Mouse (Mus musculus) adrenal gland, adult 2 months (tissue): ENCODE measurements around the gene Tbcc. TPM values are rescaled to one million over a fixed set of nuclear protein-coding genes. Genes with fewer than 3 reads are reported as not detected.
A peak's percentile ranks its signal among the peaks of the same experiment; 100 is the strongest.
"Not testable (repeated sequence)": the region's sequence is repeated elsewhere in the genome, so short reads cannot be mapped to it uniquely, and the experiment has no call there.

Experiments
- DNase-seq: peaks from one replicate; pipeline ENCODE4 v3.0.0; 2021
- long read RNA-seq: library from polyadenylated mRNA; stranded (forward); transcript quantifications from one replicate; pipeline ENCODE4 v2.0.0, GENCODE M21; 2021
- polyA plus RNA-seq: library from polyadenylated mRNA; depleted of rRNA; stranded (reverse); fragments of >200 nt; gene quantifications from 2 replicates; pipeline ENCODE4 v1.2.3, GENCODE M21; 2012; rRNA removed
- total RNA-seq, 2 experiments: library from RNA; stranded (reverse); gene quantifications; 2 replicates each; pipeline ENCODE4 v1.2.3; 2021

Tbcc gene
- total RNA-seq (10 to 100 TPM; 13.1 to 23.8 TPM), polyA plus RNA-seq (17.2 and 18.5 TPM in 2 replicates)
- long read RNA-seq, transcript Tbcc-201 (1 exons, 1,164 nt), result major isoform, 60 of 60 reads
- long read RNA-seq, partial matches to known transcripts, result 0 of 60 reads
- long read RNA-seq, other reads (novel, unspliced or antisense), result 0 of 60 reads

DNA sequence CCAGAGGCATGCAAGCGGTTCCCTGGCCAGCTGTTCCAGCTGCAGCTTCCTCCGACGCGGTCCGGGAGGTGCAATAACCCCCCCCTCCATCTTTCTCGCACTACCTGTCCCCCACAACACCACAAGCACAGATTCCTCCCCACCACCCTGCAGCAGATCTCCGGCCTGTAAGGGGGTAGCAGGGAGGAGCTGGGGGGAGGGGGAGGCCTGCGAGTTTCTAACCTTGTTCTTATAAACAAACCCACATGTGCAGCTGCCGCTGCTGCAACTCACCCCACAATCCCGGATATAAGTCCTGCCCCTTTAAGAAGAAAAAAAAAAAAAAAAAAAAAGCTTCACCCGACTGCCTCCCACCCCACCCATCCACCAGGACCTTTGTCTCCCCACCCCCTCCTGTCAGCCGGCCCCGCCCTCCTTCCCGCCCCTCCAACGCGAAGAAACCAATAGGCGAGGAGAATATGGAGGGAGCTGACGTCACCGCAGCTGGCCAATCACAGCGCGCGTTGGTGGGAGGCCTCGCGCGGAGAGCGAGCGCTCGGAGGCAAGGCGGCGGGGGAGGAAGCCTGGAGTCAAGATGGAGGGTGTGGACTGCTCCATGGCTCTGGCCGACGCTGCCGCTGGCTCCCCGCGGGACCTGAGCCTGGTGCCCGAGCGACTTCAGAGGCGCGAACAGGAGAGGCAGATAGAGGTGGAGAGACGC lies at the start of gene Tbcc:
Gene Tbcc, plus strand, starts transcription at position 569 of the 700 bp plus-strand sequence.
- DNase-seq, result peak; percentile 97

DNA sequence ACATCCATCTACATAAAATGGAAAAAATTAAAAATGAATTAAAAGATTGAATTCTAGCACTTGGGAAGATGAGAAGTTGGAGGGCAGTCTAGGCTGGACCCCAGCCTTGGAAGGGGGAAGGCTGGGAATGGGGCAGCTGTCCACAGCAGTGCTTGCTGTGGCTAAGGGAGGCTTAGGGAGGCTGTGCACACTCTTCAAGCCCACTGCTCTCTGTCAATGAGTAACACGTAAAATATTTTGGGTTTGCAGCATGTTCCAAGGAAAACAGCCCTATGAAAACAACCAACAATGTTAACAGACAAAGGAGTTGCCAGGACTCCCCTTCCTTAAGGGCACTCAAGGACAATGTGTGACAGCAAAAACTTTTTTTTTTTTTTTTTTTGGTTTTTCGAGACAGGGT lies 47.5 kb upstream of the Tbcc start:
- no peak for DNase-seq

DNA sequence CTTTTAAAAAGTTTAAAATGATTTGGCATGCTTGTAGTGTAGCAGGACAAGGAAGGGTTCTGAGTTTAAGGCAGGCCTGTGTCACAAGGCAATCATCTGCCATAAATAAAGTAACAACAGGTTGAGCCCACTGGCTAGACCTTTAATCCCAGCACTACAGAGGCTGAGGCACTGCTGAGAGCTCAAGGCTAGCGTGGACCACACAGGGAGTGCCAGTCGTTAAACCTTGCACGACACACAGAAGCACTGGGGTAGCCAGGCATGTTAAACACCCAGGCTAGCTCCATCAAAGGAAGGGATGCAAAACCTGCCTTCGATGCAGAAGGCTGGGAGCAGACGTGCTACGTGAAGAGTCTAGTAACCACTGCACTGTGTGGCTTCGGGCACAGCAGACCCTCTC lies 46.8 kb upstream of the Tbcc start:
- no peak for DNase-seq

DNA sequence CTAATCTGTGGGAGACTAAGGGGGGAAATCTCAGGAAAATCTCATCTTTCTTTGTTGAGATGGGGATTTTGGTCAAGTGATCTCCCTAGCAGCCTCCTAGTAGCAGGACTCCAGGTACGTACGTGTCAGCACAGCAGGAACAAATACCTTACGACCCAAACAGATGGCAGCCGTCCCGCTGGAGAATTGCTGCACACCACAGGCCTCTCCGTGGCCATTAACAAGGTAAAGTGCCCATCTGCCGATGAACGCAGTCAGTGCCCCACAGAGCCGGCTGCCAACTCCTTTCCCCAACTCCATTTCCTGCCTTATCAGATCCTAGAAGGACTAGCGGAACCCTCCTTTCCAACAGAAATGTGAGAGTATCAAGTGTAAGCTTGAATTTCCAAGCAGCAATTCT lies 45.7 kb upstream of the Tbcc start:
- DNase-seq, result no peak

DNA sequence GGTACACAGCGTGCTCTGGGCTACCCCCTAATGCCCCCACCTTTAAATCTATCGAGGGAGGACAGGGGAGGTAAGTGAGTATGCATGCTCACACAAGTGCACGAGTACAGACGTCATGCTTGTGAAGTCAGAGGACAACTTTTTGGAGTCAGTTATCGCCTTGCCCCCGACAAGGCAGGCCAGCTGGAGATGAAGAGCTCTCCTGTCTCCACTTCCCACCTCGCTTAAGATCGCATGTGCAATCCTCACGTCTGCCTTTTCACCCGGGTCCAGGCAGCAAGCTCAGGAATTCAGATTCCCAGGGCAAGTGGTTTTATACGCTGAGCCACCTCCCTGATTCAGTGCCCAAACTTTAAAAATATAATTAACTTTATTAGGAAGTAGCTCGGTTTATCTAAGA lies 45.2 kb upstream of the Tbcc start:
- no peak for DNase-seq

DNA sequence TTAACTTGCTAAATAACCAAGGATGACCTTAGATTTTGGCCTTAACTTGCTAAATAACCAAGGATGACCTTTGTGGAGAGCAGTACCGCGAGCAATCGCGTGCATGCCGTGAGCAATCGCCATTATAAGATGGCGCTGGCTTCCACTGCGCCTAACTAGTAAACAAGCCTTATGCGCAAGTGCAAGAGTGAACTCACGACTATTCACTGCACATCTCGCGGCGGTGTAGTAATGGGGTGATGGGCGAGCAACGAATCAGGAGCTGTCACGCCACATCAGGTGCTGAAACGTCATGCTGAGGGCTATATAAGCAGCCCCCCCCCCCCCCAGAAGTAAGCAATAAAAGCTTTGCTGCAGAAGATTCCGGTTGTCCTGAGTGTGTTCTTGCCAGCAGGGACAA lies 43.9 kb upstream of the Tbcc start:
- DNase-seq, result not testable (repeated sequence)

DNA sequence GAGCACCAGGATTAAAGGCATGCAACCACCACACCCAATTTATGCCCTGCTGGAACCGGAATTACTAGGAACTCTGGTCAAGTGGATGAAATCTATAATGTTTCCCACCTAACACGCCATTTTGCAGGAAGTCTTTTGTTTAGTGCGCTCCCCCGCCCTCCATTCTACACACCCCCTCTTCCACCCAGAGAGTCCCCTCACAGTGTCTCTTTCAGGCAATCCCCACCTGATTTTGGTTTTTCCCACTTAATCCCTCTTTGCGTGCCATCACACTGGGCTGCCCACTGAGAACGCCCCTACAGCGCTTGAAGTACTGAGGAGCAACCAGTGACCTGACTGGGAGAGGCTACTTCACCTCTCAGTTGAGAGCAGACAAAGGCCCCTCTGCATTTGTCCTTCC lies 43.3 kb upstream of the Tbcc start:
- DNase-seq, result no peak

DNA sequence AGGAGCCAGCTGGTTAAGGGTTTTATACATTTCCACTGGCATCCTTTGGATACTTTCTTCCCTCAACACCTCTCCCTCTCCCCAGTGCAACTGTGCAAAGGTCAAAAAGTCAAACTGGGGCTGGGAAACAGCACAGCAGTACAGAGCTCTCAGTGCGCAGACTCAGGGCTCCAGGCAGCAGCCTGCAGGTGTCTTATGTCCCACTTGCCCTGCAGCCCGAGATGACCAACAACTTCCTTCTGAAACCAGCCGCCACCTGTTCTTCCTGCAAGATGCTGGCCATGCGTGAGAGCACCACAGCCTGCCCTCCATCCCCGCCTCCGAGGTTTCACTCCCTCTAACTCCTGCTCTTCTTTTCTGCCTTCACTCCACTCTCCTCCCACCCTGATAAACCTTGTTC lies 37.8 kb upstream of the Tbcc start:
- DNase-seq, result no peak

DNA sequence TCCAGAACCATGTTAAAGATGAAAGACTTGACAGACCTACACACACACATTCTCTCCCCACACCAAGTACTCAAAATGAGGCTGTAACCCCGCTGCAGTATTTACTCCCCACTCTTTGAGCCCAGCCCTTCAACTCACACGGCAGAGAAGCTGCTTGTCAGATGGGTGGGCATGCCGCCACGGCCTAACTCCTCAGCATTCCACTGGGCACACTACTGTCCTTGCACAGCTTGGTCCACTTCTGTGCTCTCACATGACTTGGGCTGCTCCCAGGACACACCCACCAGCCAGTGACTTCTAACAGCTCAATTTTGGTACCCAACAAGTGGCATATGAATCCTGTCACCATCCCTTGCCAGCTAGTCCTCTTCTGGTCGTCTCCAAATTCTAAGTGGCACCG lies 37.2 kb upstream of the Tbcc start:
- DNase-seq, result peak; percentile 71

DNA sequence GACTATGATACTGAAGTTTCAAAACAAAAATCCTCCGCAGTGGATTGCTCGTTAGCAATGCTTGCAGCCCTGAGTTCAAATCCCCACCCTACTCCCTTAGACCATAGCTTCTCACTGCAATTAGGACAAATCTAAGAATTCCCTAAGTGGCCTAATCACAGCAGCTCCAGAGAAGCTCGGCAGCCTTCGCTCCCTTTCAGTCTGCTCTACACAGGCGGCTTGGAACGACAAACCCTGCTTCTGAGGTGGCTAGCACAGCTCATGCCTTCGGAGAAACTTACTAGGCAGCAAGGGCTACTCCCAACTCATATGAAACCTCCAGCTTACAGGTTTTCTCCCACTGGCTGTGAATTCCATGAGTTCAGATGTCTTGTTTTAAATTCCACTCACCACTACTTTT lies 36.4 kb upstream of the Tbcc start:
- DNase-seq, result no peak

DNA sequence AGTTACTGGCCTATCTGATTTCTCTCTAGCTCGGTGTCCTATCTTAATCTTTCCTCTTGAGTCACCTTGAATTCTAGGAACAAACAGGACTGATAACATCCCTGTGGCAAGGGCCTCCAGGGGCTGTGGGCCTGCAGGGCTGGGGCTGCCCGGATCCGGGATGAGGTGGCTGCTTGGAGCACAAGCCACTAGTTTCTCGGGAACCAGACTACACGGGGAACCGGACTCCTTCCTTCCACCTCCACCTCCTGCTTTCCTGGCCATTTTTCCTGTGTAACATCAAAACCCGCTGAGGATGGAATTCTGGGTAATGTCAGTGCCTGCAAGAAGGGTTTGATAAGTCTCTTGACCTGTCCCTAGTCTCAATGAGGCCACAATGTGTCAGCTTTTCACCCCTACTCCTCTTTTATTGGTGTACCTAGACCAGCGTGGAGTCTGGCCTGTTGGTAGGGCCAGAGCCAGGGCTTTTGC lies 35.8 kb upstream of the Tbcc start:
- DNase-seq, result peak; percentile 55

DNA sequence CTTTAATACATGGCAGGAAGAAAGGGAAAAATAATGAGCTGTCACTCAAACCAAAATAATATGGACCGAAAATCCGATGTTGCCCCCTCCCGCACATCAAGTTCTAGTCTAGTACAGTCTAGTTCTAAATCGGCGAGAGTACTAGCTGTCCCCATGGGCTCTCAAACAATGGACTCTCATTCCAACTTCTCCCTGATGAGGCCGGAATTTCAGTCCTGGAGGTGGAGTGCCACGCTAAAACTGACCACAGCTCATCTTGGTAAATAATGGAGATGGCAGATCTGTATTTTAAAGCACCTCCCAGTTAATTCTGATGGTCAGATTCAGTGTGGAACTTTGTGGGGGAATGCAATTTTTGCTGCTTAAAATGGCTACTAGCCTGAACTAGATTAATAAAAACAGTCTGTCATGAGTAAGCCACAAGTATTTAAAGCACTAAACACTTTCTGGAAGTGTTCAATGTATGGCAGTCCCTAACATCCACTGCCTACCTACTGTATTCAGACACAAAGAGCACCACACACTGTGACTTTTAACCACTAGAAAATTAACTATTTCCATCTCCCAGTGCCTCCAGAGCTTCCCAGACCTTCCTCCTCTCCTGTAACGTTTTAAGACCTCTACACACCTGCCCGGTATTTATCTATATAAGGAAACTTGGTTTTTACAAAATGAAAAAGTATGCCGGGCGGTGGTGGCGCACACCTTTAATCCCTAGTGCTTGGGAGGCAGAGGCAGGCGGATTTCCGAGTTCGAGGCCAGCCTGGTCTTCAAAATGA lies 35.0 kb upstream of the Tbcc start:
- peak; percentile 32 for DNase-seq

DNA sequence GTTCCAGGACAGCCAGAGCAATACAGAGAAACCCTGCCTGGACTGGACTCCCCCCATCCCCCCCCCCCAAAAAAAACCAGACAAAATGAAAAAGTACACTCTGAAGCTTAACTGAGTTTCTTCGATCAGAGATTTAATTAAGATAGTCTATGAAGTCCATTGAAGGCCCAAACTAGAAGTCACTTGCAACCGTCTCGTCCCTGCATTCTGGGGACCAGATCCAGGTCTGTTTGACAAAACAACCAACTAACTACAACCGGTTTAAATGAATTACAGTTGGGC lies 34.4 kb upstream of the Tbcc start:
- no peak for DNase-seq

DNA sequence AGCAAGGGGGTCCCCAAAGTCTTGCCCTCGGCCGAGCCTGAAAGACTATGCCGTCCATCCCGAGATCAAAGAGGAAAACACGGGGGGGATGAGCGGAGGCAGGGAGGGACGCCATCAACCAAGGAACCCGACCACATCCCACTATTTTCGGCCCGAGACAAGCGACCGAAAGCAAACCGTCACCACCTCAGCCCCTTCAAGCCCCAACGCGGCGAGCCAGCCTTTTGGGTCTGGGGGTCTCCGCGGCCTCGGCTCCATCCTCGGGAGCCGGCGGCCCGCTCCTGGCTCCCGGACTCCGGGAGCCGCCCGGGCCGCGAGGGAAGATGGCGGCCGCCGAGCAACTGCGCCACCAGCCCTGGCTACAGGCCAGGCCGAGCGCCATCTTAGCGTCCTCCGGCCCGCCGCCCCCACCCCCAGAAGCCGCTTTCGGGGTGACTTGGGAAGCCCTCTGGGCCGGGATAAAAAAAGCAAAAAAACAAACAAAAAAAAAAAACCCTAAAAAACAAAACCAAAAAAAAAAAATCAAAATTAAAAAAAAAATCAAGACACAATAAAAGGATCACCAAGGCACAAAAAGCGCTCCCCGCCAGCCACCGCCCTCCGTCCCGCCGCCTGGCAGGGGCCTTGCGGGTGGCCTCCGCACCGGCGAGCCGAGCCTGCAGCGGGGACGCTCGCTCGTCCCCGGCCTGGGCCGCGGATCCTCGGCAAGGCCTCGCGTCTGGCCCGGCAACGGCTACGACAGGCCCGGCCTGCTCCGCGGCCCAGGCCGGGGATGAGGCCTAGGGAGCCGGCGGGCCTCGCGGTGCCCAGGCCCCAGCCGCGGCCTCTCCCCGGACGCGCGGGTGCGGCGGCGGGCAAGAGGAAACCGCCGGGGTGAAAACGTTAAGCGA lies 33.8 kb upstream of the Tbcc start:
- peak; percentile 89 for DNase-seq

DNA sequence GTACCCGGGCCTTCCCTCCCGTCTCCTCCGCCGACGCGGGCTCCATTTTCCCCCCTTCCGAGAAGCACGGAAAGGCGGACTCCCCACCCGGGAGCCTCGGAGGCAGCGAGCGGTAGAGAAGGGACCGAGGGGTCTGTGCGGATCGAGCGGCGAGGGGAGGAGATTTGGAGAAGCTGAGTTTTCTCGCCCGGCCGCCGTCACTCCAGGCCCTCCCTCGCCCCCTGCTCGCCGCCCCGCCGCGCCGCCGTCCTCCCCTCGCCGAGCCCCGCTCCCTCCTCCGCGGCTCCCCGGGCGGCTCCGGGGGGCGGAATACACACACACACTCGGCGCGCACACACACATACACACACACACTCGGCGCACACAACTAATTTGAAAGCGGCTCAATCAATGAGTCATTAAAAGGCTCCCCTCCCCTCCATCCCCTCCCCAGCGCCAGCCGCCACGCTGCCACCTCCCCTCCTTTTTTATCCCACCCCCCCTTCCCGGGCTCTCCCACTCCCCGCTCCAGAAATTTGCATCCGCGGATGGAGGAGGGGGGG lies 33.1 kb upstream of the Tbcc start:
- DNase-seq, result peak; percentile 89

DNA sequence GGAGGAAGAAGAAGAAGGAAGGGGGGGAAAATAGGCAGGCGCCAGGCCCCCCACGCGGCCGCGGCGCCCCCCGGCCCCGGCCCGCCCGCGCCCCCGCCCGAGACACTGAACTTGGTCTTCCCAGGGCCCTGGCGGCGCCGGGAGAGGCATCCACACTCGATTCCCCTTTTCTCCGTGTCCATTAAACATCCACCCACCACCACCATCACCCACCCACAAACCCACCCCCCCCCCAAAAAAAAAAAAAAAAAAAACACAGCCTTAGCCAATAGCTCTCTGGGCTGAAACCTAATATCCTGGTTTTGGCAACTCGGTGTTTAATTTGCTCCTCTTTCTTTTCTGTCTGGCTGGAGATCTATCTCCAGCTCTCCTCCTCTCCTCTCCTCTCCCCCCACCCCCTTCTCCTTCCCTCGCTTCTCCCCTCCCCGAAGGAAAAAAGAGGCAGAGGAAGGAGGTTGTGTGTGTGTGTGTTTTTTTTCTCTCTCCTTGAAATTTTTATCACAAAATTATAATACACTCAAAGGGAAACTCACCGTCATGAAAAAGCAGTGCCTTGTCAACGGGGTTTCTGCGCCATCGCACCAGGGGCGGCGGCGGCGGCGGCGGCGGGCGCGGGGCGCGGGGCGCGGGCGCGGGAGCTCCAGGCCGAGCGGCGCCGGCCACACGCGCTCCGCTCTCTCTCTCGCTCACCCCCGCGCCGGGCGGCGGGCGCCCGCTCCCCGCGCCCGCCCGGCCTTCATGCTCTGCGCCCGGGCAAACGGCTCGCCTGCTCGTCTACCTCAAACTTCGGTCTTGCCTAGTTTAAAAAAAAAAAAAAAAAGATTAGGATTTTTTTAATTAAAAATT lies 32.4 kb upstream of the Tbcc start, which contains the start of gene Bicral:
Gene Bicral, minus strand, starts transcription at position 580 of the 846 bp plus-strand sequence.
- peak; percentile 84 for DNase-seq

DNA sequence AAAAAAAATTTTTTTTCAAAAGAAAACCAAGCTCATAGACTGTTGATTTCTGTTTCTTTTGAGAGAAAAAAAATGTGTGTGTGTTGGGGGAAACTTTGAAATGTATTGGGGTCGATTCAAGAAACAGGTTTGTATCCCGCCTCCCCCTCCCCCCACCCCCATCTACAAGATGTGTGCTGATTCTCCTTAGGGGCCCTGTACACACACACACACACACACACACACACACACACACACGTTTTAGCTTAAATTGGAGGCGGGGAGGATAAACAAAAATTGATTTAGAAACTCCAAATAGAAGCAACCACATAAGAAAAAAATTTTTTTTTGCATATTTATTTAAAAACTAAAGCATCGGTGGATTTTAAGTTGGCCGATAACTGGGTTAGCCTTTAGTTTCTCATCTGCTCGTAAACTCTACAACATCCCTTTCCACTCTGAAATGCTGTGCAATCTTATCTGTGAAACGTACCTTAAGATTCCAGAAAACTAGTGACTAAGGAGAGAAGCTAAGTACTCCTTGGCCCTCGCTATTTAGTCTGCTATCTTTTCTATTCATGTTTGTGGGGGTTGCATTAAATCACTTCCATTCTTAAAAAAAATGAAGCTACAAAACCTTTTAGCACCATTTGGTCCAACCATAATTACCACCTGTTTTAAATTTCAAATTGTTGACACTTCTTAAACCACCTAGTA lies 31.6 kb upstream of the Tbcc start:
- DNase-seq, result no peak

DNA sequence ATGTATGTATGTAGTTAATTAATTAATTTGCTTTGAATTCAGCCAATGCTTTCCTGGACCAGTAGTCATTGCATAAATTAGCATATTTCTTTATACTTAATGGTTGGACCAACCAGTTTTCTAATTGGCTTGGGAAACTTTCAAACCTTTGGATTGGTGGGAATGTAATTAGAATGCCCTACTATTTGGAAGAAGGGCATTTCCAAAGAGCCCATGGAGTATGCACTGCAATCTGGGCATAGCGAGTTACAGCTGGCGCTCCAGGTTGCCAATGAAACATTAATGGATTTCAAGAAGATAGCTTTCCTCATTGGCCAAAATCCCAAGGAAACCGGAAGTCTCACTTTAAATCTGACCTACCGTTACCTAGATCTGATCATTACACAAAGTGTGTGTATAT lies 30.4 kb upstream of the Tbcc start:
- no peak for DNase-seq

DNA sequence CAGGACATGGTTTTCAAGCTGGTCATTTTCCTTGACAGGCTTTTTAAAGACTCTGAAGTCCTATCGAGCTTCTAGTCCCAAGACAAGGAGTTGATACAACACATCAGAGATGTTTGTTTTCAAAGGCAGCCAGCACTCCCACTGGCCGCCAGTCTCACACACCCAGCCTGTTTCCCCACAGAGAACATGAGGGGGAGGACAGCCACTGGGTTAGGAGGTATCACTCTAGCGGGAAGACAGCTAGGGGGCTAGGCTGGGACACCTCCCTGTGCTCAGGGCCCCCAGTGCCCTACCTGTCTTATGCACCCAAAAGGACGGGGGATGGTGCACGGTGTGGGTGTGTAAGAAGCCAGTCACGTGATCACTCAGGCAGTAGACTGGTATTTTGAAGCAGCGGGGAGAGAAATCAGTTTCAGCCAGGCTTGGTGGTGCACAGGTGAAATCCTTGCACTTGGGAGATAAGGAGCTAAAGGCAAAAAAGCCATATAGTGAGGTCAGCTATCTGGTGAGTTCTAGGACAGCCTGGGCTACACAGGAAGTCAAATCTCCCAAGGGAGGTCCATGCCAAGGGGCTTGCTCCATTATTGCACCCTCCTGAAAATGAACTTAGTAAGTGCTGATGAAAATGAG lies 25.8 kb upstream of the Tbcc start:
- no peak for DNase-seq

DNA sequence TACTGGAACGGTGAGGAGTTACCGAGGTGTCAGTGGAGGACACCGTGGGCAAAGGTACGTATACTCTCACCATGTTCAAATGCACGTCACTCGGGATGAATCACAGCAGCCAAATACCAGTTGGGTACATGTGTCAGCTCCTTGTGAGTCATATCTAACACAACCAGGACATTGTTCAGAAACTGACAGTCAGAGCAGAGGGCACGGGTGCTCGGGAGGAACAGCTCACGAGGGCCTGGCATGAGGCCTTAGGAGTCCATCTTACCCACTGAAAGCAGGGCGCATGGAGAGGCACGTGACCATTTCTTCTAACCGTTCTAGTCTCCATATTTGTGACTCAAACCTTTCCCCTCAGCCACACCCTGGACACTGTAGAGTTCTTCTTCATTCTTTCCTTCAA lies 23.6 kb upstream of the Tbcc start:
- DNase-seq, result peak; percentile 86
